Mouse (Mus musculus): Measurements from ENCODE around the gene Sptssa.

DNA sequence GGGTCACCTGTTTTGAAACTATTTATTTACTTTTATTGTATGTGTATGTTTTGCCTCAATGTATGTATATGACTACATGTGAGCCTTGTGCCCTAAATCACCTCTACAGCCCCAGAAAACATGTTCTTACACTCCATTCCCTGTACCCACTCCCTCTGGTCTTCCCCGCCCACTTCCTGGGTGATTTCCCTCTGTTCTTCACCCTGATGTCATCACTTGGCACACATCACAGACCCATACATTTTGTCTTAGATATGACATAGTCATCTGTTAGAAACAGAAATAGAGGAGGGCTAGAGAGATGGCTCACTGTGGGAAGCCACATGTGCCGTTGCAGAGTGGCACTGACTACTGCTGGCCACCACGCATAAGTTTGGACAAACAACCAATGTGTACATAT, 58.0 kb downstream of the Sptssa start:
- TF ChIP-seq POLR2A (IDR thresholded peaks at IDR 0.05; ENCODE audit: extremely low read depth, insufficient read depth, low read length) = no peak
- TF ChIP-seq CTCF (IDR thresholded peaks at IDR 0.05; ENCODE audit: low read depth, low read length) = no peak

Data from liver, adult 2 months (tissue).